Mouse (Mus musculus) lung, postnatal 4 days (tissue): ENCODE data around the gene Unc80.

Experiments used
- DNase-seq, 2 experiments: peaks; one replicate each; pipeline ENCODE4 v3.0.0; 2021

Gene Unc80

GRCm38 (mm10) chr1:66467821-66468703 is at the start of gene Unc80:
Gene Unc80, plus strand, starts transcription at chr1:66468367.
- peak; percentile 58 to 74 for DNase-seq

- DNase-seq, result no peak
Observed at GRCm38 (mm10) chr1:66426073-66426472, 42.1 kb upstream of the Unc80 start.

GRCm38 (mm10) chr1:66430962-66431361 is 37.2 kb upstream of the Unc80 start:
- no peak for DNase-seq

GRCm38 (mm10) chr1:66431472-66431871 is 36.7 kb upstream of the Unc80 start:
- no peak for DNase-seq

- no peak for DNase-seq
Observed at GRCm38 (mm10) chr1:66438069-66438468, 30.1 kb upstream of the Unc80 start.

- no peak for DNase-seq
Observed at GRCm38 (mm10) chr1:66442922-66443321, 25.2 kb upstream of the Unc80 start.

- DNase-seq, result no peak
Observed at GRCm38 (mm10) chr1:66449471-66449870, 18.7 kb upstream of the Unc80 start.

- DNase-seq, result no peak
Observed at GRCm38 (mm10) chr1:66456580-66456979, 11.6 kb upstream of the Unc80 start.

- no peak for DNase-seq
Observed at GRCm38 (mm10) chr1:66457747-66458146, 10.4 kb upstream of the Unc80 start.

- DNase-seq, result no peak
Observed at GRCm38 (mm10) chr1:66459394-66459793, 8.8 kb upstream of the Unc80 start.

- DNase-seq, result no peak
Observed at GRCm38 (mm10) chr1:66460850-66461249, 7.3 kb upstream of the Unc80 start.

GRCm38 (mm10) chr1:66468704-66469020 is 495 bp downstream of the Unc80 start:
- DNase-seq, result no peak

GRCm38 (mm10) chr1:66482751-66483150 is 14.6 kb downstream of the Unc80 start:
- DNase-seq, result no peak

- no peak for DNase-seq
Observed at GRCm38 (mm10) chr1:66493064-66493463, 24.9 kb downstream of the Unc80 start.

- no peak for DNase-seq
Observed at GRCm38 (mm10) chr1:66495310-66496012, 27.3 kb downstream of the Unc80 start.

GRCm38 (mm10) chr1:66550812-66551211 is 82.6 kb downstream of the Unc80 start:
- DNase-seq, result no peak

GRCm38 (mm10) chr1:66552396-66552966 is 84.3 kb downstream of the Unc80 start:
- DNase-seq, result no peak

- DNase-seq, result no peak
Observed at GRCm38 (mm10) chr1:66561636-66562270, 93.6 kb downstream of the Unc80 start.

GRCm38 (mm10) chr1:66562332-66562731 is 94.2 kb downstream of the Unc80 start:
- DNase-seq, result no peak

GRCm38 (mm10) chr1:66569736-66570135 is 101.6 kb downstream of the Unc80 start:
- no peak for DNase-seq

GRCm38 (mm10) chr1:66597163-66597788 is 129.1 kb downstream of the Unc80 start:
- DNase-seq, result no peak

GRCm38 (mm10) chr1:66608304-66608703 is 140.1 kb downstream of the Unc80 start:
- DNase-seq, result no peak

GRCm38 (mm10) chr1:66617188-66617587 is 149.0 kb downstream of the Unc80 start:
- DNase-seq, result no peak
